Mouse (Mus musculus) kidney, adult 2 months (tissue): ENCODE measurements around the gene Plxna2.

Experiments
- CTCF ChIP-seq: fragments of 200-500 bp; conservative IDR thresholded peaks from 2 replicates; pipeline ENCODE4 v1.5.1; 2011; ENCODE audit warnings: low read depth, mild to moderate bottlenecking, control low read depth, low read length, moderate library complexity, mixed read lengths; ENCODE audit not compliant: insufficient read depth, insufficient read length
- POLR2A ChIP-seq: fragments of 200-500 bp; IDR thresholded peaks from one replicate; pipeline ENCODE4 v1.6.1; 2011; ENCODE audit warnings: low read depth, low read length, control low read depth

GRCm38 (mm10) chr1:194629135-194629689 is 11.2 kb downstream of the Plxna2 start:
- TF ChIP-seq CTCF: no peak
- no peak for TF ChIP-seq POLR2A
